Mouse (Mus musculus): ENCODE data around the gene Slc45a1.
"Not testable (repeated sequence)": the region's sequence is repeated elsewhere in the genome, so short reads cannot be mapped to it uniquely, and the experiment has no call there.

The Slc45a1 gene

GRCm38 (mm10) chr4:150605804-150606203, 46.2 kb downstream of the Slc45a1 start:
- no peak for DNase-seq (ENCODE audit: low read depth, low spot score)

- no peak for DNase-seq (ENCODE audit: low read depth, low spot score)
These were observed 48.5 kb downstream of the Slc45a1 start for GRCm38 (mm10) chr4:150603366-150604061.

- DNase-seq (ENCODE audit: low read depth, low spot score): no peak
These were observed 50.5 kb downstream of the Slc45a1 start for GRCm38 (mm10) chr4:150601489-150601888.

GRCm38 (mm10) chr4:150600503-150600902, 51.5 kb downstream of the Slc45a1 start:
- not testable (repeated sequence) for DNase-seq (ENCODE audit: low read depth, low spot score)

GRCm38 (mm10) chr4:150599119-150599992, 52.6 kb downstream of the Slc45a1 start:
- DNase-seq (ENCODE audit: low read depth, low spot score): no peak

- DNase-seq (ENCODE audit: low read depth, low spot score): no peak
These were observed 53.3 kb downstream of the Slc45a1 start for GRCm38 (mm10) chr4:150598686-150599085.

GRCm38 (mm10) chr4:150595991-150596390, 56.0 kb downstream of the Slc45a1 start:
- DNase-seq (ENCODE audit: low read depth, low spot score): no peak

GRCm38 (mm10) chr4:150595071-150595470, 56.9 kb downstream of the Slc45a1 start:
- no peak for DNase-seq (ENCODE audit: low read depth, low spot score)

- DNase-seq (ENCODE audit: low read depth, low spot score): no peak
These were observed 57.6 kb downstream of the Slc45a1 start for GRCm38 (mm10) chr4:150594298-150594829.

GRCm38 (mm10) chr4:150593473-150594217, 58.3 kb downstream of the Slc45a1 start:
- DNase-seq (ENCODE audit: low read depth, low spot score): no peak

GRCm38 (mm10) chr4:150592087-150592486, 59.9 kb downstream of the Slc45a1 start:
- no peak for DNase-seq (ENCODE audit: low read depth, low spot score)

GRCm38 (mm10) chr4:150591602-150592001, 60.4 kb downstream of the Slc45a1 start:
- DNase-seq (ENCODE audit: low read depth, low spot score): no peak

- no peak for DNase-seq (ENCODE audit: low read depth, low spot score)
These were observed 61.2 kb downstream of the Slc45a1 start for GRCm38 (mm10) chr4:150590621-150591282.

- DNase-seq (ENCODE audit: low read depth, low spot score): no peak
These were observed 63.7 kb downstream of the Slc45a1 start for GRCm38 (mm10) chr4:150588300-150588621.

GRCm38 (mm10) chr4:150587597-150588299, 64.2 kb downstream of the Slc45a1 start:
- no peak for DNase-seq (ENCODE audit: low read depth, low spot score)

- no peak for DNase-seq (ENCODE audit: low read depth, low spot score)
These were observed 65.7 kb downstream of the Slc45a1 start for GRCm38 (mm10) chr4:150586275-150586674.

- no peak for DNase-seq (ENCODE audit: low read depth, low spot score)
These were observed 66.2 kb downstream of the Slc45a1 start for GRCm38 (mm10) chr4:150585800-150586199.

- DNase-seq (ENCODE audit: low read depth, low spot score): no peak
These were observed 68.2 kb downstream of the Slc45a1 start for GRCm38 (mm10) chr4:150583777-150584135.

GRCm38 (mm10) chr4:150582966-150583776, 68.8 kb downstream of the Slc45a1 start:
- no peak for DNase-seq (ENCODE audit: low read depth, low spot score)
